Mouse (Mus musculus) adrenal gland, adult 8-10 months (tissue): Measurements from ENCODE around the gene Vasp. TPM values are rescaled to one million over a fixed set of nuclear protein-coding genes. Genes with fewer than 3 reads are reported as not detected.

Source experiments
- DNase-seq: peaks from one replicate; pipeline ENCODE4 v3.0.0; 2022
- total RNA-seq, 4 experiments: library from RNA; stranded (reverse); gene quantifications; 2 replicates each; pipeline ENCODE4 v1.2.4; 2022

The Vasp gene
- total RNA-seq, 4 experiments from 2014 or later = 44.8 to 70.6 (median 59.1) TPM

DNA sequence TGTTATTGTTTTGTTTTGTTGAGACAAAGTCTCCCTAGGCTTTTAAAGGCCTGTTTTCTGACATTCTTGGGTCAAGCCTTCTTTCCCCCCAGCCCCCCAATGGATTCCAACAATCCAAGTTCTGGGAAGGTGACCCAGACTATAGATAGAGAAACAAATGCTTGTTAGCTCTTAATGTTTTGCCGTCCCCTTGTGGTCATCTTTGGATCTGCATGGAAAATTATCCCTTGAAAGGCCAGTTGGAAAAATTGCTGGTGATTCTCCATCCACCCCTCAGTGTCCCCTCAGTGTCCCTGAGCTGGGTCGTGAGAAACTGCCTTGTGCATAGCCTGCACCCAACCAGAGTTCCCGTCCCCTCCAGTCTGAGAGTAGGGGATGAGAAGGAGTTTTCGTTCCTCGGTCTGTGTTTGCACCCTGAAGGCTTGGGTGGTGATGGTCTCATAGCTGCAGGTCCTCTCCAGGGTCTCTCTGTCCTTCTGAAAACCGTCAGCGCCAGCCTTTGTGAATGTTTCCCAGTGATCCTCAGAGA lies 62.6 kb downstream of the Vasp start:
- DNase-seq = no peak

DNA sequence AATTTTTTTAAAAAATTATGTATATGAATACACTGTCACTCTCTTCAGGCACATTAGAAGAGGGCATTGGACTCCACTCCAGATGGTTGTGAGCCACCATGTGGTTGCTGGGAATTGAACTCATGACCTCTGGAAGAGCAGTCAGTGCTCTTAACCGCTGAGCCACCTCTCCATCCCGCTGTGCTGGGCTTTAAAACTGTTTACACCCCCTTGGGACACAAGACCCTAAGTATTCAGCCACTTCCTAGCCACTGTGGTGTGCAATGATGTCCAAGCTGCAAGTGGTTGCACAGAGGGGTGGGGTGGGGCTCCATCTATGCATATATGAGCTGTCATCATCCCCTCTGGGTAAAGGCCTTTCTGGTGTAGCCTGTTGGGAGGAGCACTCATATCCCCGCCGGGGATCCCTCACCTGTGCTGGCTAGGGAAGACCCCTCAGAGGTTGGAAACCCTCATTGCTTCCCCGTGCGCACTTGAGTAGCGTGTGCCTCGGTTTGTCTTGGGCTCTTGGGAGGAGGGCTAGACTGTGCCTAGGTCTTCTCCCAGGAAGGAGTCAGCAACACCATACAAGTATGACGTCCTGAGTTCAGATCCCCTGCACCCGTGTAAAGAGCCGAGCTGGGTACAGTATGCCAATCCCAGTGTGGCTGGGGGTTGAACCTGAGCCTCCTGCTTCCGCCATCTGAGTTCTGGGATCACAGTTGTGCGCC lies 63.3 kb downstream of the Vasp start:
- no peak for DNase-seq

Other genes with a start within 250 kb of the Vasp start
- under 1 TPM in 1 of 4 experiments, not detected in 3; 0.12 TPM for gene Foxa3, start 248.3 kb downstream of the Vasp start, total RNA-seq
- gene Sympk, start 247.4 kb downstream of the Vasp start, total RNA-seq = 100 to 1,000 TPM; 110 to 113 (median 111) TPM
- gene Rsph6a, start 217.1 kb downstream of the Vasp start, total RNA-seq = under 1 TPM in 1 of 4 experiments, not detected in 3; 0.24 TPM
- 10 to 100 TPM; 54.9 to 74.1 (median 62.4) TPM for gene Dmwd, start 195.6 kb downstream of the Vasp start, total RNA-seq
- gene Dmpk, start 188.0 kb downstream of the Vasp start, total RNA-seq = 100 to 1,000 TPM; 118 to 287 (median 209) TPM
- gene Six5, start 177.2 kb downstream of the Vasp start, total RNA-seq = 10 to 100 TPM; 16.8 to 27.8 (median 20.2) TPM
- gene Gm4969, start 153.4 kb downstream of the Vasp start, total RNA-seq = not detected
- 10 to 100 TPM; 13.6 to 17.6 (median 16.1) TPM for gene Fbxo46, start 152.0 kb downstream of the Vasp start, total RNA-seq
- gene Qpctl, start 122.5 kb downstream of the Vasp start, total RNA-seq = 10 to 100 TPM; 18.0 to 24.0 (median 23.9) TPM
- gene Snrpd2, start 122.1 kb downstream of the Vasp start, total RNA-seq = 10 to 100 TPM; 86.1 to 97.7 (median 92.4) TPM
- gene Gipr, start 105.7 kb downstream of the Vasp start, total RNA-seq = 1 to 10 TPM in 1 of 4 experiments, under 1 TPM in 3; 0.17 to 1.5 (median 0.64) TPM
- gene Eml2, start 95.4 kb downstream of the Vasp start, total RNA-seq = 10 to 100 TPM; 56.2 to 79.2 (median 69.6) TPM
- gene Gpr4, start 59.3 kb downstream of the Vasp start, total RNA-seq = 10 to 100 TPM in 2 of 4 experiments, 1 to 10 TPM in 2; 5.7 to 15.2 (median 8.2) TPM
- gene Opa3, start 43.5 kb downstream of the Vasp start, total RNA-seq = 10 to 100 TPM; 32.4 to 41.5 (median 33.7) TPM
- gene Ppm1n, start 8.2 kb upstream of the Vasp start, total RNA-seq = not detected
- 10 to 100 TPM in 1 of 4 experiments, 1 to 10 TPM in 3; 3.8 to 15.0 (median 6.8) TPM for gene Rtn2, start 10.8 kb upstream of the Vasp start, total RNA-seq
- gene Fosb, start 38.2 kb upstream of the Vasp start, total RNA-seq = 1 to 10 TPM; 1.6 to 9.4 (median 5.6) TPM
- 10 to 100 TPM; 32.4 to 56.3 (median 41.6) TPM for gene Ercc1, start 73.0 kb upstream of the Vasp start, total RNA-seq
- gene Cd3eap, start 87.7 kb upstream of the Vasp start, total RNA-seq = 10 to 100 TPM; 12.9 to 15.2 (median 13.5) TPM
- 10 to 100 TPM in 1 of 4 experiments, 1 to 10 TPM in 3; 6.4 to 12.5 (median 8.4) TPM for gene Ppp1r13l, start 87.9 kb upstream of the Vasp start, total RNA-seq
- gene Ercc2, start 110.2 kb upstream of the Vasp start, total RNA-seq = 10 to 100 TPM; 31.0 to 44.8 (median 39.2) TPM
- gene Klc3, start 132.3 kb upstream of the Vasp start, total RNA-seq = 10 to 100 TPM in 1 of 4 experiments, 1 to 10 TPM in 2, under 1 TPM in 1; 0.61 to 13.6 (median 5.5) TPM
- not detected for gene Ckm, start 133.0 kb upstream of the Vasp start, total RNA-seq
- gene Mark4, start 187.0 kb upstream of the Vasp start, total RNA-seq = 10 to 100 TPM; 44.4 to 53.9 (median 47.6) TPM
- 10 to 100 TPM; 31.9 to 69.2 (median 51.8) TPM for gene Exoc3l2, start 191.5 kb upstream of the Vasp start, total RNA-seq
- gene Bloc1s3, start 236.6 kb upstream of the Vasp start, total RNA-seq = 10 to 100 TPM; 12.7 to 15.4 (median 13.6) TPM
- 100 to 1,000 TPM in 1 of 4 experiments, 10 to 100 TPM in 3; 77.7 to 107 (median 90.3) TPM for gene Trappc6a, start 236.6 kb upstream of the Vasp start, total RNA-seq
- gene Nkpd1, start 246.0 kb upstream of the Vasp start, total RNA-seq = under 1 TPM in 2 of 4 experiments, not detected in 2; 0.13 to 0.31 TPM